Mouse (Mus musculus): ENCODE measurements around the gene Gm3147. TPM values are rescaled to one million over a fixed set of nuclear protein-coding genes. Genes with fewer than 3 reads are reported as not detected.
"Not testable (repeated sequence)": the region's sequence is repeated elsewhere in the genome, so short reads cannot be mapped to it uniquely, and the experiment has no call there.

The Gm3147 gene
- total RNA-seq (2021) = not detected
- long read RNA-seq, experiment 1 = 0 reads
- long read RNA-seq, experiment 2 = 0 reads

GRCm38 (mm10) chr5:94616242-94616641 is at the start of gene Gm3147:
Gene Gm3147 (minus strand): TSS chr5:94616342.
- H3K27ac ChIP-seq; H3K4me3 ChIP-seq; DNase-seq (ENCODE audit: extremely low spot score in 1 of 2, low spot score in 2 of 2); intact Hi-C loops (cut with DNase I): not testable (repeated sequence)

GRCm38 (mm10) chr5:94648082-94648481 is 31.9 kb upstream of the Gm3147 start, which contains the start of gene Gm6205:
Gene Gm6205 (plus strand): TSS chr5:94648382.
- H3K4me3 ChIP-seq; DNase-seq (ENCODE audit: extremely low spot score in 1 of 2, low spot score in 2 of 2); intact Hi-C loops (cut with DNase I); H3K27ac ChIP-seq: not testable (repeated sequence)

GRCm38 (mm10) chr5:94623679-94624078 is 7.5 kb upstream of the Gm3147 start, which contains the start of gene Gm6509:
Gene Gm6509 (plus strand): TSS chr5:94623979.
- intact Hi-C loops (cut with DNase I); H3K27ac ChIP-seq; H3K4me3 ChIP-seq; DNase-seq (ENCODE audit: extremely low spot score in 1 of 2, low spot score in 2 of 2): not testable (repeated sequence)

Other genes starting within 250 kb of the Gm3147 start
- not detected for gene Gm7682, start 170.6 kb downstream of the Gm3147 start, total RNA-seq (2021)
- not detected for gene Gm3139, start 90.1 kb downstream of the Gm3147 start, total RNA-seq (2021)
- not detected for gene Gm6509, start 7.6 kb upstream of the Gm3147 start, total RNA-seq (2021)
- gene Gm6205, start 32.0 kb upstream of the Gm3147 start, total RNA-seq (2021) = not detected
- gene Gm3183, start 249.1 kb upstream of the Gm3147 start, total RNA-seq (2021) = not detected